Mouse (Mus musculus): ENCODE data around the gene Safb2. TPM values are rescaled to one million over a fixed set of nuclear protein-coding genes. Genes with fewer than 3 reads are reported as not detected.
A peak's percentile ranks its signal among the peaks of the same experiment; 100 is the strongest.
"Not testable (repeated sequence)": the region's sequence is repeated elsewhere in the genome, so short reads cannot be mapped to it uniquely, and the experiment has no call there.

Safb2 gene
- total RNA-seq (2021): 10 to 100 TPM; 29.7 to 35.6 TPM
- long read RNA-seq, experiment 1, partial matches to known transcripts: 4 of 7 reads
- long read RNA-seq, experiment 1, other reads (novel, unspliced or antisense): 2 of 7 reads
- long read RNA-seq, experiment 2, partial matches to known transcripts: 2 of 5 reads
- long read RNA-seq, experiment 2, other reads (novel, unspliced or antisense): 2 of 5 reads

DNA sequence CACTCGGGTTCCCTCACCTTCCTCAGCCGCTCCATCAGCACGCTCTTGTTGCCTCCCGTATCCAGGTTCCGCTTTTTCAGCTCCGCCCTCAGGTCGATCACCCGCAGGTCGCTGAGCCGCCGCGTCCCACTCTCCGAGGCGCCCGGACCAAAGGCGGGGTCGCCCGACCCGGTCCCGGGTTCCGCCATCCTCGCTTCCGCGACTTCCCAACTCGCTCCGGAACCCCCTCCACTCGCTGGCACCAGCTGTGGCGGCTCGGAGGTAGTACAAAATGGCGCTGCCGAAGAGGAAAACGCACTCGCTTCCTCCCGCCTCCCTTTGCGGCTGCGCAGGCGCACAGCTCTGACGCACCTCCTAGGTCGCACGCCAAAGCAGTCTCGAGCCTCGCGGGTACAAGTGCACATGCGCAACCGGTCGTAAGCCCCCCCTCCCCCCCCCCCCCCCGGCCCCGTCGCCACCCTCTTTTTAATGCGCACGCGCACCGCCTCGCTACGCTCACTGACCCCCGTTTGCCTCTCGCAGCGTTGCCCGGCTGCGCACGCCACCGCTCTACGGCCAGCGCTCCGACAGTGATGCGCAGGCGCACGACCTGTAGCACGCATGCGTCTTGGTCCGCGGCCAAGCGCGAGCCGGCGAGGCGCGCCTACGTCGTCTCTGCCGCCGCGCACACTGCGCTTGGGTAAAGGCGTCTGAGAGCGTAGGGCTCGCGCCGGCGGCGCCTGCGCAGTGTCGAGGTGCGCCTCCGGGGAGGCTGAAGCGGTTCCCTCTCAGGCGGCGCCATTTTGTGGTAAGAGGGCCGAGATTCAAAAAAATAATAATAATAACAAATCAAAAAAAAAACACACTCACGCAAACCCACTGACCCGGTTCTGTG, at the start of gene Safb2, which contains the start of gene Safb:
Safb2 (minus strand) TSS at position 329 of the 874 bp plus-strand sequence.
Safb (plus strand) TSS at position 569 of the 874 bp plus-strand sequence.
- DNase-seq: peak; percentile 100

GRCm38 (mm10) chr17:56634023-56634422, 49.6 kb upstream of the Safb2 start:
- no peak for DNase-seq

- no peak for DNase-seq
Observed at GRCm38 (mm10) chr17:56631807-56632206, 47.4 kb upstream of the Safb2 start.

DNA sequence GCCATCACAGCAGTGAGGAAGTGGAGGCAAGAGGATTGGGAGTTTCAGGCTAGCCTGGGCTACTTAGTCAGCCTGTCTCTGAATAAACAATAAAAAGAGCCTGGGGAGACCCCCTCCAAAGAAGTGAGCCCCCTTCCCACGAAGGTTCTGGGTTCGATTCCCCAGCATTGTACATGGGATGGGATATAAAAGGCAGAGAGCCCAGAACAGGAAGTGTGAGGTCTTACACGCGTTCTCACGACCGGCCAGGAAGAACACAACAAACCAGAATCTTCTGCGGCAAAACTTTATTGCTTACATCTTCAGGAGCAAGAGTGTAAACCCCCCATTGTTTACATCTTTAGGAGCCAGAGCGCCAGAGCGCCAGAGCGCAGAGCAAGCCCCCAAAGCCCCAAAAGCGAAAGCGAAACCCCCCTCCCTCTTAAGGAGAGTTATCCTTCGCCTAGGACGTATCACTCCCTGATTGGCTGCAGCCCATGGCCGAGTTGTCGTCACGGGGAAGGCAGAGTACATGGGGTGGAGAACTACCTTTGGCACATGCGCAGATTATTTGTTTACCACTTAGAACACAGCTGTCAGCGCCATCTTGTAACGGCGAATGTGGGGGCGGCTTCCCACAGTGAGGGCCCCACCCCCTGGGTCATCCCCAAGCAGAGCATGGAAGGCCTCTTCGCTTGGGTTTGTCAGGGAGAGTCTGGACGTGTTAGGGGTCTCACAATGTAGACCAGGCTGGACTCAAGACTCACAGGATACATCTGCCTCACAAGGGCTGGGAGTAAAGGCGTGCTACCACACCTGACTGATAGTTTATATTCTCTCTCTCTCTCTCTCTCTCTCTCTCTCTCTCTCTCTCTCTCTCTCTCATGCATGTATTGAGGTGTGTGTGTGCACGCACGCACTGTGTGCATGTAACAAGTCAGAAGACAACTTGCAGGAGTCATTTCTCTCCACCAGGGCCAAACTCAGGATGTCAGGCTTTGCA, 45.7 kb upstream of the Safb2 start:
- DNase-seq: not testable (repeated sequence)

DNA sequence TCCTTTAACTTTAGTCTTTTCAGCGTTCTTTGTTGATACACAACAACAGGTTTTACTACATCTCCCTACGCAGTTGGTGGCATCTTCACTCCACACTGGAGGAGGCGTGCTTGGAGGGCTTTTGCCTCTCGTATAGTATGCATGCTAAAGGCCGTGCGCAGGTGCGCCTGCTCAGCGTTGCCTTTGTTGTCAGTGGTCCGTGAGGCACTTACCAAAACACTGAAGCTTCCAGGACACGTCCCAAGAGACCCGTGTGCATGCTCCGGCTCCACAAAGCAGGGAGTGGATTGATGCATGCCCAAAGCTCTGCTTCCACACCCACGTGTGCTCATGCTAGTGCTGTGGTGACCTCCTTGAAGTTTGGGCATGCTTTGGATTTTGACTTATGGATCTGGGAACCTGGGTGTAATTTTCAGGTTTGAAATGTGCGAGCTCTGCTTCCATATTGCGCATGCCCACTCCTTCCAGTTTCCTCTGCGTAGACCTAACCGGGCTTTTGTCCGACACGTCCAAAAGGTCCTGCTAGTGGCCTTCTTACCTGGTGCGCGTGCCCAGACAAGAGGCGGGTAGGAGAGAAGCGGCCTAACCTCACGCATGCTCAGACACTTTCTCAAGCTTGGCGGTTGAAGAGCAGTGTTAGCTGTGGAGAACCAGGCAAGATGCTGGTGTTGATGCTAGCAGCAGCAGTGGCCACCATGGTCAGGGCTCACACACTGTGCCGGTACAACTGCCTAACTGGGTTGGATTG, 43.3 kb upstream of the Safb2 start, which contains the start of gene Catsperd:
Catsperd (plus strand) TSS at position 614 of the 748 bp plus-strand sequence.
- no peak for DNase-seq

GRCm38 (mm10) chr17:56626754-56627470, 42.5 kb upstream of the Safb2 start, which contains the start of gene Lonp1:
Gene Lonp1, minus strand, starts transcription at chr17:56626887.
- peak; percentile 90 for DNase-seq

GRCm38 (mm10) chr17:56626260-56626659, 41.9 kb upstream of the Safb2 start:
- no peak for DNase-seq

DNA sequence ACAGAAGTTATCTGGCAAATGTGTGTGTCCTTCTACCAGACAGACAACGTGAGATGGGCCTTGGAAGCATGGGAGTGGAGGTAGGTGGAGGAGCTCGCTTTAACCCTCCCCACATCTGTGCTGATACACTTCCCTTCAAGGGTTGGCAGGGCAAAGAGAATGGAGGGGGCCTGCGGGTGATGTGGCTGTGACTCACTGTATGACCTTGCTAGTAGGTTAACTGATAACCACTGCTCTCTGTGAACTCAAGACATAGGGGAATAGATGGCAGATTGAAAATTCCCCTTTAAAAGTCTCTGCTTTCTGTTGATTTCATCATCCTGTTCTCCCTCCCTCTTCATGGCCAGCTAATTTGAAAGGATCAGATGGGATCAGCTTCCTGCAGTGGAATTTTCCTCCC, 41.1 kb upstream of the Safb2 start:
- DNase-seq: no peak

- no peak for DNase-seq
Observed at GRCm38 (mm10) chr17:56617628-56618027, 33.2 kb upstream of the Safb2 start.

DNA sequence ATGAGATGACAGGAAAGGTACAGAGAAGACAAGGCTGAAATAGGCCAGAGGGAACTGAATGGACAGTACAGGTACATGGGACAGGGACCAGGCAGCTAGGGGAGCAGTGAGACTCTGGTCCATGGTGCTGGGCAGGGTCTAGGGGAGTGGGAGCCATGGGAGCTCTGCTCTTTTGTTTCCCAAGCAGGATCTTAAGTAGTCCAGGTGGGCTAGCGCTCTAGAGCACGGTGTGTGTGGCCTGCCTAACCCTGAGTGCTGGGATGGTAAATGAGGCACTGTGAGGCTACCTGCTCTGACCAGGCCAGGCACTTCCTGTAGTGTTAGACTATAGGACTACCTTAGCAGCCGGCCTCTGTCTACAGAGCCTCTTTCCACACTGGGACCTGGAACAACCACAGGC, 32.3 kb upstream of the Safb2 start:
- DNase-seq: no peak

DNA sequence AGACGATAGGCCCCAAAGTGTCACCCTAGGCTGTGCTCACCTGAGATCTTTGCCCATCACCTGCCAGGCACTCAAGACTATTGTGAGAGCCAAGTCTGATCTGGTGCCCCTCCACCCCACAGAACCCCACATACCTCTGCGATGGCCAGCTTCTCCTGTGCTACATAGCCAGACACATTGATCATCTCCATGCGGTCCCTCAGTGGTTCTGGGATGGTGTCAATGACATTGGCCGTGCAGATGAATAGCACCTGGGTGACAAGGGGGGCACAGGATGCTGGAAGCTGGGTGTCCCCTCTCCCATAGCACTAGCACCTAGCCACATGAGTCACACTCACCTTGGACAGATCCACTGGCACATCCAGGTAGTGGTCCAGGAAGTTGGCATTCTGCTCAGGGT, 31.4 kb upstream of the Safb2 start:
- DNase-seq: no peak

GRCm38 (mm10) chr17:56615136-56615784, 30.9 kb upstream of the Safb2 start:
- no peak for DNase-seq

DNA sequence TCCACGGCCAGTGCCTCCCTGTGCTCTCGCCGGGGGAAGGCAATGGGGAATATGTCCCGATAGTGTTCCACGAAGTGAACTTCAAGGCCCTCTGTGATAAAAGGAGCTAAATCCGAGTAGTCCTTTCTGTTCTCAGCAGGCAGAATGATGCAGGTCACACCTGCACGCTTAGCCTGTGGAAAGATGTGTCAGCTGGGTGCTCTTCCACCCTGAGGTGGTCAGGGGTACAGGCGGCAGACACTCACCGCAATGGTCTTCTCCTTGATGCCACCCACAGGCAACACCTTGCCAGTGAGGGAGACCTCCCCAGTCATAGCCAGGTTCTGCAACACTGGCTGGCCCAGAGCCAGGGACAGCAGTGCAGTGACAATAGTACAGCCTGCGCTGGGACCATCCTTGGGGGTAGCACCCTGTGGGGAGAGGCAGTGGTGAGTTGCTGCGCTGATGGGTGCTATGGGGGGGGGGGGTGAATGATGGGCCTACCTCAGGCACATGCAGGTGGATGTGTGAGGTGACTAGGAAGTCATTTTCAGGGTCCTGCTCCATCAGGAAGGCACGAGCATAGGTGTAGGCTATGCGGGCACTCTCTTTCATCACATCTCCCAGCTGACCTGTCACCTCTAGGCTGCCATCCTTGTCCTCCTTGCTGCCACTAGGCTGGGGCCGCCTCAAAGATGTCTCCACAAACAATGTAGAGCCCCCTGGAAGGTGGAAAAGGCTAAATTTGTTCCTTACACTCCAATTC, 30.2 kb upstream of the Safb2 start:
- no peak for DNase-seq

GRCm38 (mm10) chr17:56613893-56614292, 29.5 kb upstream of the Safb2 start:
- DNase-seq: not testable (repeated sequence)

DNA sequence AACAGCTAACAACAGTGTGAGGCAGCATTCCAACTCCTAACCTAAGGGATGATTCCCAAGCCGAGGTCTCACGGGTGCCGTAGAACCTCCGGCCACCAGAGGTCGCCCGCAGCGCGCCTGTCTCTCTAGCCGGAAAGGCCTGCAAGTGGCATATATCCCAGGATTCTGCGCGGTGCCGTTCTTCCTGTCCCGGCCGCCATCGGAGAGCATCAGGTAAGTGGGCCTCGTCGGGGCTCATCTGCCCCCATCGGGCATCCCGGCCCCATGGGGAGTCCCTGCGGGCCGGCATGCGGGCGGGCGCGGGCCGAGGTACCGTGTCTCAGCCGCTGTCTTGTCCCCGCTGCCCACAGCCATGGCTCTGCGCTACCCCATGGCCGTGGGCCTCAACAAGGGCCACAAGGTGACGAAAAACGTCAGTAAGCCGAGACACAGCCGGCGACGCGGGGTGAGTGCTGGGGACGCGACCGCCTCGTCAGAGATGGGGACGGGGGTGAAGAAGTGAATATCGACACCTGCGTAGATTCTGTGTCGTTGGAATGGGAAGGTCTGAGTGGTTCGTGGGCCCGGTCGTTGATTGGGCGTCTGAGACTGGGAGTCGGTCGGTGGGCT, 29.0 kb upstream of the Safb2 start, which contains the start of gene Rpl36:
Rpl36 (plus strand) TSS at position 181 of the 609 bp plus-strand sequence.
- peak; percentile 92 for DNase-seq

DNA sequence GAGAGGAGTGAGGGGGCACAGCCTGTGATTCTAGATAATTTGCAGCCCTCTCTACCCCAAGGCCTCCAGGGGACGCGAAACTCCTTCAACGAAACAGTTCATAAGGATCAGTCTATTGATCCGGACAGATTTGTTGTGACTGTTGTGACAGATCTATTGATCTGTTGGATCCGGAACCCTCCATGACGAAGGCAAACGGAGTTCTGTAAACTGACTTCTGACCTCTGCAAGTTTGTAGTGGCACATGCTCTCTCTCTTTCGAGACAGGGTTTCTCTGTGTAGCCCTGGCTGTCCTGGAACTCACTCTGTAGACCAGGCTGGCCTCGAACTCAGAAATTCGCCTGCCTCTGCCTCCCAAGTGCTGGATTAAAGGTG, 28.2 kb upstream of the Safb2 start:
- DNase-seq: not testable (repeated sequence)

GRCm38 (mm10) chr17:56611861-56612564, 27.6 kb upstream of the Safb2 start:
- DNase-seq: no peak

GRCm38 (mm10) chr17:56611323-56611722, 26.9 kb upstream of the Safb2 start:
- DNase-seq: no peak

Data from gastrocnemius, postnatal 25 days (tissue).